Mouse (Mus musculus) c-Kit-positive CD71-positive TER-119-positive erythroid progenitor cells, embryonic 14.5 days (primary cell): ENCODE results near the gene 1190007I07Rik.
"Not testable (repeated sequence)": the region's sequence is repeated elsewhere in the genome, so short reads cannot be mapped to it uniquely, and the experiment has no call there.

ENCODE experiments used
- DNase-seq: peaks from one replicate; pipeline ENCODE4 v3.0.0-alpha.2; 2013; ENCODE audit warnings: low spot score

The 1190007I07Rik gene

GRCm38 (mm10) chr10:82629111-82629585, 6.1 kb upstream of the 1190007I07Rik start:
- DNase-seq: no peak

GRCm38 (mm10) chr10:82623553-82623932, 515 bp upstream of the 1190007I07Rik start:
- DNase-seq: not testable (repeated sequence)

GRCm38 (mm10) chr10:82622235-82622634, 793 bp downstream of the 1190007I07Rik start:
- DNase-seq: no peak

- DNase-seq: not testable (repeated sequence)
Observed at GRCm38 (mm10) chr10:82594421-82594820, 28.6 kb downstream of the 1190007I07Rik start.

- not testable (repeated sequence) for DNase-seq
Observed at GRCm38 (mm10) chr10:82589673-82590072, 33.4 kb downstream of the 1190007I07Rik start.

- not testable (repeated sequence) for DNase-seq
Observed at GRCm38 (mm10) chr10:82571091-82571490, 51.9 kb downstream of the 1190007I07Rik start.
